ENCODE assay signal across 8 mouse cellular contexts in genomic region chr19:47507128-47508121, GRCm38 (mm10). TPM values are rescaled to one million over a fixed set of nuclear protein-coding genes. Genes with fewer than 3 reads are reported as not detected.
A peak's percentile ranks its signal among the peaks of the same experiment; 100 is the strongest.
DNase-seq lines count a peak whose midpoint lies in the region; ATAC-seq lines count a peak whose summit lies in the region.

No protein-coding gene starts in this region.

- no peak overlapping the region for H3K9ac ChIP-seq in embryonic facial prominence, embryonic 15.5 days

- H3K36me3 ChIP-seq in embryonic facial prominence, embryonic 15.5 days, result 0 out of 2 replicates have a peak, but pooled peaks cover 17% of the 10 kb centered on the region

- peak; percentile 59 to 86 for DNase-seq in adrenal gland, adult (ENCODE audit: inconsistent age in 2 of 2, low spot score in 1 of 2)
- no peak for DNase-seq in adrenal gland, postnatal 4 days (ENCODE audit: low spot score in 2 of 2)
- peak; percentile 62 to 75 for DNase-seq in adrenal gland, postnatal 36 days
- DNase-seq in left cerebral cortex, adult 11 months (ENCODE audit: low spot score), result peak; percentile 50
- peak; percentile 74 for DNase-seq in lung, postnatal 14 days
- peak; percentile 75 for DNase-seq in right cerebral cortex, postnatal 25 days

- no peak overlapping the region for H3K4me3 ChIP-seq in embryonic facial prominence, embryonic 15.5 days (replicated peaks)

- ATAC-seq in embryonic facial prominence, embryonic 15.5 days (ENCODE audit: insufficient number of reproducible peaks, low FRiP score, low TSS enrichment, low read depth), result no peak
- ATAC-seq in hematopoietic stem cell, adult 5-6 weeks (replicated peaks in 1 of 2; ENCODE audit: insufficient read depth in 1 of 2, low FRiP score in 2 of 2, low TSS enrichment in 1 of 2, low read depth in 1 of 2, poor library complexity in 2 of 2, severe bottlenecking in 2 of 2), result peak; percentile 23 to 26; a peak in 3 of 4 replicates

- 0 out of 2 replicates have a peak overlapping the region, but pooled peaks have one; percentile 8 for H3K4me2 ChIP-seq in embryonic facial prominence, embryonic 15.5 days (replicated peaks)

- WGBS in embryonic facial prominence, embryonic 15.5 days, result 54% methylated on average over 27 of the region's 27 CpGs

- H3K9me3 ChIP-seq in embryonic facial prominence, embryonic 15.5 days (replicated peaks), result no peaks in the 10 kb centered on the region

- H3K27me3 ChIP-seq in embryonic facial prominence, embryonic 15.5 days, result no peaks in the 10 kb centered on the region

- peak overlapping the region; percentile 55 for H3K27ac ChIP-seq in embryonic facial prominence, embryonic 15.5 days (replicated peaks)

- H3K4me1 ChIP-seq in embryonic facial prominence, embryonic 15.5 days, result peaks cover 39% of the 10 kb centered on the region

RNA-seq across cellular contexts. Expression of gene Stn1, which starts 29.9 kb away (rescaled TPM):
- 10 to 100 TPM; 21.4 to 26.0 TPM for total RNA-seq in adrenal gland, postnatal 4 days (2021)
- total RNA-seq in adrenal gland, postnatal 36 days (2021), result 10 to 100 TPM; 12.9 to 14.7 TPM
- polyA plus RNA-seq in embryonic facial prominence, embryonic 15.5 days (2015; fragmentation: Nextera tagmentation; extraction: Ambion mirVana), result 51.3 and 53.6 TPM in 2 replicates
- total RNA-seq in hematopoietic stem cell, adult 5-6 weeks (2017), result 17.1 and 19.8 TPM in 2 replicates

RNA-seq across cellular contexts. Expression of gene Sh3pxd2a, which starts 43.2 kb away (rescaled TPM):
- 10 to 100 TPM; 81.7 to 88.7 TPM for total RNA-seq in adrenal gland, postnatal 4 days (2021)
- 10 to 100 TPM; 46.5 to 65.9 TPM for total RNA-seq in adrenal gland, postnatal 36 days (2021)
- 15.8 and 16.0 TPM in 2 replicates for polyA plus RNA-seq in embryonic facial prominence, embryonic 15.5 days (2015; fragmentation: Nextera tagmentation; extraction: Ambion mirVana)
- 4.0 and 4.2 TPM in 2 replicates for total RNA-seq in hematopoietic stem cell, adult 5-6 weeks (2017)

Comparison
In these comparisons a context has a peak if more than half of its experiments do, and no peak if none do; other contexts are left out.
1. DNase-seq: peak in adrenal gland, adult (2 of 2), adrenal gland, postnatal 36 days (2 of 2), left cerebral cortex, adult 11 months (single experiment), lung, postnatal 14 days (single experiment) and right cerebral cortex, postnatal 25 days (single experiment); none in adrenal gland, postnatal 4 days (0 of 2).